Mouse (Mus musculus): ENCODE data around the gene Ankrd34b. TPM values are rescaled to one million over a fixed set of nuclear protein-coding genes. Genes with fewer than 3 reads are reported as not detected.

Gene Ankrd34b
- polyA plus RNA-seq, 1 experiment from 2014 or later: 0.16 TPM

- H3K36me3 ChIP-seq (ENCODE audit: control insufficient read depth, insufficient read depth): peaks cover 3% of the 10 kb centered on the region
- H3K27me3 ChIP-seq (ENCODE audit: control insufficient read depth, insufficient read depth, low read length): no peaks in the 10 kb centered on the region
- peak; percentile 23 for ATAC-seq (replicated peaks; ENCODE audit: extremely low read depth, insufficient read depth, low FRiP score)
- H3K27ac ChIP-seq (ENCODE audit: low read length): no peak overlapping the region
- H3K4me1 ChIP-seq (ENCODE audit: control insufficient read depth, insufficient read depth, low read length): peaks cover 6% of the 10 kb centered on the region; the same call in 1 of the 2 replicates
- H3K4me3 ChIP-seq (ENCODE audit: low read length): peak overlapping the region; percentile 59
- H3K9me3 ChIP-seq (replicated peaks; ENCODE audit: control insufficient read depth, low read length): no peaks in the 10 kb centered on the region
- peak overlapping the region; percentile 73 for H3K9ac ChIP-seq (ENCODE audit: low read length)
- WGBS: 9% methylated on average over 3 of the region's 3 CpGs
- peak overlapping the region; percentile 88 for H3K4me2 ChIP-seq (ENCODE audit: low read depth, low read length)
Measured at GRCm38 (mm10) chr13:92483348-92483747, 57.7 kb downstream of the Ankrd34b start.

- peak within 1 kb of the TSS; percentile 76 for H3K27ac ChIP-seq (ENCODE audit: low read length)
- H3K4me2 ChIP-seq (ENCODE audit: low read depth, low read length): peak within 1 kb of the TSS; percentile 88
- peak within 1 kb of the TSS; percentile 59 for H3K4me3 ChIP-seq (ENCODE audit: low read length)
- no peaks in the 10 kb centered on the region for H3K9me3 ChIP-seq (replicated peaks; ENCODE audit: control insufficient read depth, low read length)
- H3K4me1 ChIP-seq (ENCODE audit: control insufficient read depth, insufficient read depth, low read length): peaks cover 6% of the 10 kb centered on the region; the same call in 1 of the 2 replicates
- H3K36me3 ChIP-seq (ENCODE audit: control insufficient read depth, insufficient read depth): peaks cover 3% of the 10 kb centered on the region
- 5% methylated on average over 19 of the region's 19 CpGs for WGBS
- H3K27me3 ChIP-seq (ENCODE audit: control insufficient read depth, insufficient read depth, low read length): no peaks in the 10 kb centered on the region
- peak; percentile 99 for ATAC-seq (replicated peaks; ENCODE audit: extremely low read depth, insufficient read depth, low FRiP score)
- peak within 1 kb of the TSS; percentile 73 for H3K9ac ChIP-seq (ENCODE audit: low read length)
Measured at GRCm38 (mm10) chr13:92483852-92484463, 58.3 kb downstream of the Ankrd34b start, which contains the start of gene Fam151b. Gene Fam151b (minus strand): TSS chr13:92484015.

DNA sequence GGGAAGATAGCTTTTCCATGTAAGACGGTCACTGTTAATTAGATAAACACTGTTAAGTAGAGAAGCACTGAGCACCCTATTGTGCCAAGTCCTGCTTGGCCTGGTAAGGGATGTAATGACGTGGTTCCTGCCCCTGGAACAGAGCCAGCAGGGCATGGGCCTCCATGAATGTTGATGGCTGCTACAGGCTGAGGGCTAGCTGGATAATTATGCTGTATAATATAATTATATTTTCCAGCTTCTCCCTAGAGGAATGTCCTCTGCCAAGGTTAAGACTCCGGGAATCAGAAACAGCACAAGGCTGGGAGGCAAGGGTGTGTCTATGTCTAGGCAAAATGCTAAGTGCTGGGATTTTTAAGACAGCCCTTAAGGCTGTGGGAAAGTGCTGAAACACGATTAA lies 65.1 kb downstream of the Ankrd34b start:
- Histone ChIP-seq H3K9me3 (replicated peaks; ENCODE audit: control insufficient read depth, low read length) (no peaks in the 10 kb centered on the region), H3K4me2 (ENCODE audit: low read depth, low read length) (no peak overlapping the region), H3K27me3 (ENCODE audit: control insufficient read depth, insufficient read depth, low read length) (no peaks in the 10 kb centered on the region), H3K9ac (ENCODE audit: low read length) (no peak overlapping the region), H3K4me1 (ENCODE audit: control insufficient read depth, insufficient read depth, low read length) (no peaks in the 10 kb centered on the region), H3K27ac (ENCODE audit: low read length) (no peak overlapping the region), H3K36me3 (ENCODE audit: control insufficient read depth, insufficient read depth) (peaks cover 14% of the 10 kb centered on the region), H3K4me3 (ENCODE audit: low read length) (no peak overlapping the region)
- no peak for ATAC-seq (replicated peaks; ENCODE audit: extremely low read depth, insufficient read depth, low FRiP score)
- 61% methylated on average over 4 of the region's 4 CpGs for WGBS

Other genes starting within 250 kb of the Ankrd34b start
- 0.61 and 0.77 TPM in 2 replicates for gene Gm20379, start 119.9 kb upstream of the Ankrd34b start, polyA plus RNA-seq (2015; fragmentation: Nextera tagmentation; extraction: Ambion mirVana)
- gene Dhfr, start 71.2 kb upstream of the Ankrd34b start, polyA plus RNA-seq (2015; fragmentation: Nextera tagmentation; extraction: Ambion mirVana): 10.7 and 11.8 TPM in 2 replicates
- 14.2 and 14.5 TPM in 2 replicates for gene Msh3, start 70.9 kb upstream of the Ankrd34b start, polyA plus RNA-seq (2015; fragmentation: Nextera tagmentation; extraction: Ambion mirVana)
- not detected in 2 replicates for gene Fam151b, start 58.1 kb downstream of the Ankrd34b start, polyA plus RNA-seq (2015; fragmentation: Nextera tagmentation; extraction: Ambion mirVana)
- 7.0 and 7.5 TPM in 2 replicates for gene Zfyve16, start 105.0 kb downstream of the Ankrd34b start, polyA plus RNA-seq (2015; fragmentation: Nextera tagmentation; extraction: Ambion mirVana)
- gene Spz1, start 150.3 kb downstream of the Ankrd34b start, polyA plus RNA-seq (2015; fragmentation: Nextera tagmentation; extraction: Ambion mirVana): not detected in 2 replicates
- gene Serinc5, start 185.2 kb downstream of the Ankrd34b start, polyA plus RNA-seq (2015; fragmentation: Nextera tagmentation; extraction: Ambion mirVana): 11.0 and 13.6 TPM in 2 replicates